Mouse (Mus musculus): ENCODE measurements around the gene Zfp189. TPM values are rescaled to one million over a fixed set of nuclear protein-coding genes. Genes with fewer than 3 reads are reported as not detected.

The Zfp189 gene
- total RNA-seq, 2 experiments from 2014 or later = 5.6 to 6.6 TPM

DNA sequence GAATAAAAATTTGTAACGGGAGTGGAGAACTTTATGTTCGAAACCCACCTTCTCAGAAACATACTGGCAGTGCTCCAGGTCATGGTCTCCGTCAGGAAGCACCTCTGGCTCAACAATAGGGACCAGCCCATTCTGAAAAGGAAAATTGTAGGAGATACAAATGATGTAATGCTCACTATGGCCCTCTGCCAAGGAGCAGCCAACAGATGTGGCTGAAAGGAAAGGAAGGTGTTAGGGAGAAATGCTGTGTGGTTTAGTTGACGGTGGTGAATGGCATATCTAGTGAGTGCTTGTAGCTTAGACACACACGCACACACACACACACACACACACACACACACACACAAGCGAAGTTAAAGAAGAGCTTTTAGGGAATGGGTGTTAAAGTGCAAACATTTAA, 18.7 kb downstream of the Zfp189 start:
- peak; percentile 45 for DNase-seq

DNA sequence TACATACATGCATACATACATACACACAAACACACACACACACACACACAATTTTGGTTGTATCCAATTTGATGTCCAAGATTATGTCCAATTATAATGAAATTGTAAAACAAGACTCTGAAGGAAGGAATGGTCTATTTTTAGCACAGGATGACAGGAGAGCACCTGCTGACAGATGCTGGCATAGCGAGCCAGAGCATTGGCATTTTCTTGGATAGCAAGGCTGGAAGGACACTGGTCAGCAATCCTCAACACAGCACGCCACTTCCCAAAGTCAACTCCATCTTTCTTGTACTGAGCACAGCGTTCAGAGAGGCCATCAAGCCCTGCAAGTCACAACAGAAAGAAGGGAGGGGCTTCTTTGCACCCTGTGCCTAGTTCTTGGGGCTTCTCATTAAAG, 20.0 kb downstream of the Zfp189 start:
- peak; percentile 13 for DNase-seq

DNA sequence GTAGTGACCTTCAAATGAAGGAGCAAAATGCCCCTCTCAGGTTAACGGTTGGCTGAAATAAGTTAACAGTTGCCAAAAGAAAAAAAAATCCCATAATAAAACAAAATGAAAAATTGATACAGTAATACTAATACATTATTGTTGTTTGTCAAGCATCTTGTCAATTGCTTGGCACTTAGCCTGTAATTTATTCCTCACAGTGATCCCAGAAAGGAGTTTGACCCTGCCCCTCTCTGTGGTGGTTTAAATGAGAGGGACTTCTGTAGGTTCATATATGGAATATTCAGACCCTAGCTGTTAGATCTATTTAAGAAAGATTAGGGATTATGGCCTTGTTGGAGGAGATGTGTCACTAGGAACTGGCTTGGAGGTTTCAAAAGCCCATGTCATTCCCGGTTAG, 25.1 kb downstream of the Zfp189 start:
- no peak for DNase-seq

DNA sequence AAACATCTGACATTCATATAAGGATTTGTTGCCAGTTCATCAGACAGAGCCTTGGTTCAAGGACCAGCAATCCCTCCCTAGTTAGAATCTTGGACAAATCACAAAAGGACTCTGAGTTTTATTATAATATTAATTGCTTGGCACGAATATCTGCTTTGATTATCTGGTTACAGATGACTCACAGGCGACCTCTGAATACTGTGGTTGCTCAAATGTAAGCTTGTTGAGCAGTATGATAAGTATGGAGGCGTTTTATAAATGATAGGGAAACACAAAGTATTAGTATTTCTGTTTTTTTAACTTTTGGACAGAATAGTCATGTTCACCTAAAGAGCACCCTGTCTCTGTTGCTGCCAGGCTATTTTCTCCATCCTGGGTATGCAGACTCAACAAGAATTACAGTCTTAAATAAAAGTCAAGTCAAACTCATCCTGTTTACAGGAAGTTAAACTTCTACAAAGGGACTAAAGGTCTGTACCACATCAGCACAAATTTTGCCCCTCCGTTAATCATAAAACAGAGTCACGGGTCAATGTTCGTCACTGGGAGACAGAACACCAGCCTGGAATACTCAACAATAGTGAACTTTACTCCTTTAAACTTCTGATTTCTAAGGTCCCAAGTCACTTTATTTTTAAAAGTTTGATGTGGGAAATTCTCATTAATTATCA, 26.0 kb downstream of the Zfp189 start:
- no peak for DNase-seq

DNA sequence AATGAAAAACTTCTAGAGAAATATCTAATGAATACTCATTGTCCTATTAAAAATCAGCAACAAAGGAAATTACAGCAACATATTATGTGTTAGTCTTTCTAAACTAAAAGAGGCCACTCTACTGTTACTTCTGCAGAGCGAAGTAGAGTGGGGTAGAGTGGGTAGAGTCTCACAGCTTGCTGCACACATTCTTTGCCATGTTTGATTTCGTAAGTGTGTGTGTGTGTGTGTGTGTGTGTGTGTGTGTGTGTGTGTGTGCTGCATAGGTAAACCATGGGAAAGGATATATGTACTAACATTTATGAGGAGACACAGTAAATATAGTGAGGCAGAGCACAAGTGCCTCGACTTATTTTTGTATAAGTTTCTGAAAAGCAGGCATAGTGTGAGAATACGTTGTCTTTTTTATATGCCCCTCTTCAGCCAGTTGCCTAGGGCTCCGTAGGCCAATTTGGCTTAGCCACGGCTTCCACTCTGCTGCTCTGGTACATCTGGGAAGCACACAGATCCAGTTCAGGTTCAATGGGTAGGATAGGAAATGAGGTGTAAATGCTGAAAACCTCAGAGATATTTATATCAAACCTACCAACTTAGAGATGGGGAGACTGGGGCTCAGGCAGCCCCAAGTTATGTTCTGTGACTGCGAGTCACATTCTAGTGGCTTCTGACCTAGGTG, 26.7 kb downstream of the Zfp189 start:
- no peak for DNase-seq

DNA sequence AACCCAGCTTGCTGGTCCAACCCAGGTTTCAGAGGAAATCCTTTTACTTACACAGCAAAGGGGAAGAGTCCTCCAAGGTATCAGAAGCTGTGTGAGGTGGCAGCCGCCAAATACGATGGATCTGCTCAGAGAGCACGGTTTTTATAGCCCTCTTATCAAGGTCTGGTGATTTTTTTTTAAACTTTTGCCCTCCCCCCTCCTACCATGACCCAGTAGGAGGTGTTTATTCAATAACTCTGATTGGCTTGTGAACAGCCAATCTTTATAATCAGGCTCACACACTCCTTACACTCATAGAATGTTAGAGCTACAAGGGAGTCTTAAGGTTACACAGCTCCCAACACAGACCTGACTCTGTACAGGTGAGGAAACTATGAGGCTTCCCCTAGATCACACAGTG, 28.4 kb downstream of the Zfp189 start, which contains the start of gene Aldob:
Gene Aldob, minus strand, starts transcription at position 164 of the 400 bp plus-strand sequence.
- DNase-seq = no peak

DNA sequence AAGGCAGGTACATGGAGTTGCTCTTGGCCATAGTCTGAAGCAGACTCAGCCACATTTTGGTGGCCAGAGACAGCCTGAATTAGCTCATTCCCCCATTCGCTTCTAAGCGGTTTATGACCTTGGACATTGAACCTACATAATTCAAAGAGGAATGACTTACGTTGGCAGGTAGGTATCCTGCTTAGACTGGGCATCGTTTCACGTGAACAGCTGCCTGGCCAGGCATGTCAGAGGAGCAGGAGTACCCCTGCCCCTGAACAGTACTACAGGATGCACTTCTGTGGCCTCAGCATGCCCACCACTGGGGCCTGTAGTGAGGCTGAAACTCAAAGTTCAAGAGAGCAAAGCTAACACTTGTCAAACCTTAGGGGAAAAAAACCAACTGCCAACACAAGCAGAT, 32.4 kb downstream of the Zfp189 start:
- no peak for DNase-seq

DNA sequence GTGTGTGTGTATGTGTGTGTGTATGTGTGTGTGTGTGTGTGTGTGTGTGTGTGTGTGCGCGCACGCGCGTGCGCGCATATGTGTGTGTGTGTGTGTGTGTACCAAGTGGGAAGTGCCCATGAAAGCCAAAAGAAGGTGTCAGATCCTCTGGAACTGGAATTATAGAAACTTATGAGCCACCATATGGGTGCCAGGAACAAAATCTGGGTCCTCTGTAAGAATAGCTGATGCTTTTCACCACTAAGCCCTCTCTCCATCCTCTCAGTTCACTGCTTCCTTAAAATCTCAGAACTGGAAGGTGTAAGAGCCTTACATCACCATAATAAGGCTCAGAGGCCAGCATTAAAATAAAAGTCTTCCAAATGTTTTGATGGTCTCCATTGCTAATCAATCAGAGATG, 36.4 kb downstream of the Zfp189 start:
- no peak for DNase-seq

DNA sequence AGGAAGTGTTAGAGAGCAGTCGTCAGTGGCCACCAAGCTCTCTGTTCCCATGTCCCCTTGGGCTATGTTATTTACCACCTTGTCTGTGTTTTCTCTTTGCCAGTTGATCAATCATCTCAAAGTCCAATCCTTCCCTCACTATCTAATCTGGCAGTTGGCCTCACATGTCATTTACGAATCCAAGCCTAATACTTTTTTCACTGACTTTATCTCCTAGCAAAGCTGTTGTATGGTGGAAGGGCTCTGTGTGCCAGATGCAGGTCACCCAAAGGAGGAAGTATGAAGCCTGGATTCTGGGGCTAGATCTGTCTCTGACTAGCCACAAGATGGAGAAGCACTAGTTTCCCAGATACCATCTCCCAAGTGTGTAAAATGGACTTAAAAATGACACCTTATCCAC, 37.2 kb downstream of the Zfp189 start:
- no peak for DNase-seq

DNA sequence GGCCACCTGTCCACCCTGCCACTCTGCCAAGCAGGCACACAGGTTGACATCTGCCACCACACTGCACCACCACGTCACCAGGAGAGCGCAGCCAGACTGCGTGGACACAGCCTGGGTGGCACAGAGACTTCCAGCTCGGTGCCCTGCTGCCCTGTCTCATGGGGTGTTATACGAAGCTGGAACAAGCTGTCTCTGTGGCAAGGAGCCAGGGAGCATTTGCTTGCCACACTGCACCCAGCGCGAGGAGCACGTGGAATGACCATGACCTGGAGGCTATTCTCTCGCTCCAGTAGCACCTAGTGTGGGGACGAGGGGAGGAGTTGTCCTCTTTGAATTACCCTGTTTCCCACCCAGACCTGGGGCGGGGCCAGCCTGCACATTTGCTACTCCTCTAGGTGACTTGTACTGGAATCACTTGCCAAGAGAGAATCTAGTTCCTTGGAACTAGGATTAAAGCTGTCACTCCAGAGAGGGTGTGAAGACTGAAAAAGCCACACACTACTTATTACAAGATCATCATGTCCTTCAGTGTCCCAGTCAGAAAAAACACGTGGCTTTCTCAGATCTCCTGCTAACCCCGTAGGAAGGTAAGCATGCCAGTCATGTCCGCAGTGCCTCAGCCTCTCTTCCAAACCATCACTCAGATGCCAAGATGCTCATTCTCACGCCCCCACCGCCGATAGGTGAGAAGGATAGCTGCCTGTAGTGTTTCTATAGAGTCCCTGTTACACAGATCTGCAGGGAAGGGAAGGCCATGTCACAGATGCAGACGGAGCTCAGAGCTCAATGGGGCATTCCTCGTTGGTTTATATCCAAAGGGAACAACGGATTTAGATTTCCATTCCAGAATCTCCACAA, 39.2 kb downstream of the Zfp189 start:
- DNase-seq = peak; percentile 53

DNA sequence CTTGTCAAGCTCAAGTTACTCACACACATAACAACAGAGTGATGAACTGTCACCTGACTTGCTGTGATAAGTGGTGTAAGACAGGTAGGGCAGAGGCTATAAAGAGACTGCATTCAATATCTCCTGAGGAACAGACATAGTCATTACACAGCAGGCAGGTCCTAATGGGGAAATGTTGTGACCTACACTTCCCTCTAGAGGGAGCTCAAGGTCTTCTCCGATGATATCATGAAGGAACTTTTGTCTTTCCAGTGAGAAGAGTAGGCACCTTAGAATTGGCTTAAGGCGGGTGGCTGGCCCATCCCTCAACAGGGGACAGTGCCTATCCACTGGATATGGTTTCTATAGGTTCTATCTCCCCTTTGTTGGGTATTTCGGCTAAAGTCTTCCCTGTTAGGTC, 46.6 kb downstream of the Zfp189 start:
- peak; percentile 72 for DNase-seq

DNA sequence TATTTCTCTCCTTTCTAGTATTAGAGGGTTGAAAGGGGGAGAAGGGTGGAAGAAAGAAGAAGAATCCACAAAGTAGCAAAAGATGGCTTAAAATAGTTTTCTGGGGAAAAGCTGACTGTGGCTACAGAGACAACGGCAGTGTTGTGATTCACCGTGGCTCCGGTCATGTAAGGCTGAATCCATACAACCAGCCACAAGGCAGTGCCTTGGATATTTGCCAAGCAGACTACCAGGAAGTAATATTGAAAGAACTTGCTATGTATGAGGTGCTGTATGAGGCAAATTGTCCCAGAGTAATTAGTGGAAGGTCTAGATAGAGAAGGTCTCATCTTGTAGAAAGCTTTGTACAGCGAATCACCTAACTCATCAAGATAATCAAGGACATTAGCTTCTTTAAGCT, 51.2 kb downstream of the Zfp189 start:
- no peak for DNase-seq

Other genes with a start within 250 kb of the Zfp189 start
- not detected for gene Acnat2, start 113.0 kb upstream of the Zfp189 start, total RNA-seq (2021)
- not detected for gene Acnat1, start 47.3 kb upstream of the Zfp189 start, total RNA-seq (2021)
- under 1 TPM in 1 of 2 experiments, not detected in 1; 0.20 TPM for gene Baat, start 14.6 kb upstream of the Zfp189 start, total RNA-seq (2021)
- 10 to 100 TPM; 36.3 to 37.0 TPM for gene Mrpl50, start 83 bp upstream of the Zfp189 start, total RNA-seq (2021)
- gene Aldob, start 28.4 kb downstream of the Zfp189 start, total RNA-seq (2021) = under 1 TPM; 0.17 to 0.20 TPM
- gene Tmem246, start 76.7 kb downstream of the Zfp189 start, total RNA-seq (2021) = 10 to 100 TPM; 44.3 to 48.3 TPM
- gene Rnf20, start 110.8 kb downstream of the Zfp189 start, total RNA-seq (2021) = 10 to 100 TPM; 37.2 to 40.5 TPM
- not detected for gene Ppp3r2, start 160.8 kb downstream of the Zfp189 start, total RNA-seq (2021)